ENCODE assay signal across 9 mouse cellular contexts in genomic region chr14:99366281-99366987, GRCm38 (mm10).
A peak's percentile ranks its signal among the peaks of the same experiment; 100 is the strongest.
DNase-seq lines count a peak whose midpoint lies in the region; ATAC-seq lines count a peak whose summit lies in the region.
"Had no signal": no experiment of that assay in that cellular context is flagged by ENCODE, and none has a peak within 500 bp of the region (broad histone marks: within the 10 kb centered on the region; RNA-seq: fewer than 3 reads in every experiment).

No protein-coding gene starts in this region.

- DNase-seq in kidney, adult 11 months = peak; percentile 4
- DNase-seq in kidney, adult 9 months = no peak
- no peak for DNase-seq in layer of hippocampus, adult 9-11 months
- no peak for DNase-seq in gastrocnemius, postnatal 10 days
- no peak for DNase-seq in left cerebral cortex, postnatal 36 days (ENCODE audit: low spot score in 2 of 2)

- ATAC-seq in hindbrain, embryonic 12.5 days (ENCODE audit: low FRiP score) = peak; percentile 89
- ATAC-seq in liver, embryonic 15.5 days (ENCODE audit: insufficient read depth) = no peak
- ATAC-seq in stomach, embryonic 15.5 days (ENCODE audit: insufficient read depth, low FRiP score, low read depth) = peak; percentile 86

- no peaks in the 10 kb centered on the region for H3K27me3 ChIP-seq in hindbrain, embryonic 12.5 days
- H3K27me3 ChIP-seq in liver, embryonic 15.5 days = no peaks in the 10 kb centered on the region
- no peaks in the 10 kb centered on the region for H3K27me3 ChIP-seq in stomach, embryonic 15.5 days (replicated peaks)
- H3K27me3 ChIP-seq: CH12.LX had no signal

- intact Hi-C loops in left cerebral cortex, postnatal 36 days (cut with DNase I) = no loop called here

- 66% methylated on average over 21 of the region's 21 CpGs for WGBS in hindbrain, embryonic 12.5 days
- 52% methylated on average over 21 of the region's 21 CpGs for WGBS in liver, embryonic 15.5 days (ENCODE audit: insufficient replicate concordance)
- WGBS in stomach, embryonic 15.5 days = 47% methylated on average over 21 of the region's 21 CpGs

- H3K9me3 ChIP-seq in hindbrain, embryonic 12.5 days (replicated peaks) = no peaks in the 10 kb centered on the region
- no peaks in the 10 kb centered on the region for H3K9me3 ChIP-seq in liver, embryonic 15.5 days (replicated peaks)
- no peaks in the 10 kb centered on the region for H3K9me3 ChIP-seq in stomach, embryonic 15.5 days

- peaks cover 7% of the 10 kb centered on the region; the same call in 1 of the 2 replicates for H3K4me1 ChIP-seq in hindbrain, embryonic 12.5 days
- H3K4me1 ChIP-seq in liver, embryonic 15.5 days (replicated peaks) = no peaks in the 10 kb centered on the region
- no peaks in the 10 kb centered on the region for H3K4me1 ChIP-seq in stomach, embryonic 15.5 days

- no peak overlapping the region for H3K4me3 ChIP-seq in hindbrain, embryonic 12.5 days
- H3K4me3 ChIP-seq in liver, embryonic 15.5 days (replicated peaks) = no peak overlapping the region
- no peak overlapping the region for H3K4me3 ChIP-seq in stomach, embryonic 15.5 days (replicated peaks)

- no peaks in the 10 kb centered on the region for H3K36me3 ChIP-seq in hindbrain, embryonic 12.5 days
- no peaks in the 10 kb centered on the region for H3K36me3 ChIP-seq in liver, embryonic 15.5 days (replicated peaks)
- no peaks in the 10 kb centered on the region for H3K36me3 ChIP-seq in stomach, embryonic 15.5 days

- no peak overlapping the region for H3K9ac ChIP-seq in hindbrain, embryonic 12.5 days
- H3K9ac ChIP-seq in liver, embryonic 15.5 days = no peak overlapping the region
- no peak overlapping the region for H3K9ac ChIP-seq in stomach, embryonic 15.5 days

- no peak overlapping the region for H3K27ac ChIP-seq in hindbrain, embryonic 12.5 days
- H3K27ac ChIP-seq in liver, embryonic 15.5 days (replicated peaks) = no peak overlapping the region
- peak overlapping the region; percentile 74 for H3K27ac ChIP-seq in stomach, embryonic 15.5 days

- peak overlapping the region; percentile 15; the same call in 1 of the 2 replicates for H3K4me2 ChIP-seq in hindbrain, embryonic 12.5 days (replicated peaks)
- H3K4me2 ChIP-seq in liver, embryonic 15.5 days = peak overlapping the region; percentile 13
- no peak overlapping the region; the same call in 1 of the 2 replicates for H3K4me2 ChIP-seq in stomach, embryonic 15.5 days
